Mouse (Mus musculus) ES-E14 (cell line): ENCODE results near the gene Tff3.

ENCODE experiments used
- CHD2 ChIP-seq: IDR thresholded peaks from 2 replicates; pipeline ENCODE4 v1.6.1; 2014; ENCODE audit warnings: mild to moderate bottlenecking, low read depth, low read length, inconsistent platforms
- HCFC1 ChIP-seq: IDR thresholded peaks from 2 replicates; pipeline ENCODE4 v1.6.1; 2012; ENCODE audit warnings: low read length, inconsistent platforms, borderline replicate concordance; ENCODE audit not compliant: insufficient read depth
- MAFK ChIP-seq: IDR thresholded peaks from 2 replicates; pipeline ENCODE4 v1.6.1; 2014; ENCODE audit warnings: mild to moderate bottlenecking, low read depth, low read length, inconsistent platforms; ENCODE audit not compliant: insufficient read depth
- ZC3H11A ChIP-seq: IDR thresholded peaks from 2 replicates; pipeline ENCODE4 v1.6.1; 2012; ENCODE audit warnings: low read depth, mild to moderate bottlenecking, inconsistent platforms, low read length, borderline replicate concordance
- ZNF384 ChIP-seq: IDR thresholded peaks from 2 replicates; pipeline ENCODE4 v1.6.1; 2012; ENCODE audit warnings: low read depth, low read length, inconsistent platforms

DNA sequence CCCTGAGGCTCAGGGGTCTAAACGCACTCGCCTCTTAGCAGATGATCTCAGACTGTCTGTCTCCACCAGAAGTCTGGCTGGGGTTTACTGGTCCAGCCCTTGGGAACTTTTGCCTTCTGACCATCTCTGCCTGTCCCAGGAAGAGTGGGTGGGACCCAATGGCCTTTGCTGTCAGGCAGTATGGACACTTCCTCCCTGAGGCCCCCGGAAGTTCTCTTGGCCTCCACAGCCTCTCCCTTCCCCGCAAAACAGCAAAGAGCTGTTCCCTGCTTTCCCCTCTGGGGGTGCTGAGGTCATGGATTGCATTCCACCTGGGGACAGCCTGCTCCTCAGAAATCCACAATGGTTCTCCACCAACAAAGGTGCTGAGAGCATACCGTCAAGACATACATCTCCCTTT, 40.7 kb downstream of the Tff3 start:
- TF ChIP-seq HCFC1 (no peak), MAFK (no peak), ZNF384 (no peak), ZC3H11A (no peak), CHD2 (no peak)
